Mouse (Mus musculus): ENCODE data around the gene Asgr2. TPM values are rescaled to one million over a fixed set of nuclear protein-coding genes. Genes with fewer than 3 reads are reported as not detected.

Gene Asgr2
- polyA plus RNA-seq (2014; fragmentation: Illumina TruSeq; extraction: RNeasy Lipid Tissue Mini Kit (QIAGEN cat#74804); ENCODE audit: low read depth, low replicate concordance) = 0.94 TPM

DNA sequence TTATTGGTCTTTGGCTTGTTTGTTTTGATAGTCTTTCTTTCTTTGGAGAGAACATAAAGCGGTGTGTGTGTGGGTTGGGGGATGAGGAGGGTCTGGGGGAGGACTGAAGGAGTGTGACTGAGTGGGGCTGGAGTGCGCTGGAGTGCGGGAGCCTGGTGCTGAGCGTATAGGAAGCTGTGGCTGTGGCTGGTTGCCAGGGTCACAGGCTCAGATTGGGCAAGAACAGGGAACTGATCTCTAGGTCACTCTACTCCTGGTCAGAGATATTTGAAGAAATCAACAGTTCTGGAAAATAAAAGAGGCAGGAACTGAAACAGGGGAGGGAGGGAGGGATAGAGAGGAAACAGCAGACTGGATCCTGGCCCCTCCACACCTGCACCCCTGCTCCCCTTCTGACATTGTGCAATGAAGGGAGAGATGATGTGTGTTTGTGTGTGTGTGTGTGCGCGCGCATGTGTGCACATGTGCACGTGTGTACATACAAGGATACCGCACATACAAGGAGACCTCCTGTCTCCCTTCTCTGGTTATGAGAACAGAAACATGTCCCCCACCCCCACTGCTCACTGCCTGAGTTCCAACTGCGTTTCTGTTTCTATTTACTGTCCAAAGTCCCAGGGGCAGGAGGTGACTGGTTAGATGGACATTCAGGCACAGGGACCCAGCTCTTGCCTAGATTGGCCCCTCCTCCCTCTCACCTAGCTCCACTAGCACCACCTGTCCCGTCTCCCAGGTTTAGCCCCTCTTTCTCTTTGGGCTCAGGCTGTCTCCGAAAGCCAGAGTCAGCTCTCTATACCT, at the start of gene Asgr2:
TSS of gene Asgr2 (plus strand) at position 659 of the 798 bp plus-strand sequence.

DNA sequence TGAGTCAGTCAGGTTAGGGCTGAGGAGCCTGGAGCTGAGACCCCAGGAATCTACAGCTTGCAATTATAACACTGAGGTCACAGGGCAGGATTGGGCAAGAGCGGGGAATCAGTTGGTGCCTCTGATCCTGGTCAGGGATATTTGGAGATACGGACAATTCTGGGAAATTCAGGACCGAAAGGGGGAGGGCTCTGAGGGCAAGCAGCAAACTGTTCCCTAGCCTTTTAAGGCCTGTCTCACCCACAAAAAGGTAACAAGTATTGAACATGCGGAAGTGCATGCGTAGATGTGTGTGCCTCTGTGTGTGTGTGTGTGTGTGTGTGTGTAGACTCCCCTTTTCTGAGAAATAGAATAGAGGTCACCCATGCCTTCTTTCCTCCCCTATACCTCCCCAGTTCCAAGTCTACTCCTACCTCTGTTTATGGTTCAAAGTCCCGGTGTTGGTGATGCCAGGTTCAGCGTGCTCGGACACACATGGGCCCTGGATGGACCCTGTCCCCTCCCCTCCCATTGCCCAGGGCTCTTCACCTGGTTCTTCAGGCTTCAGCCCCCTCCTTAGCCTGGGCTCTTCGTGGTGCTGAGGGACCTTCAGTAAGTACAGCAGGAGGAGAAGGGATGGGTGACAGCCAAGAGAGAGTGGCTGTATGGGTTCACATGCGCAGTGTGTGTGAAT, 38.4 kb upstream of the Asgr2 start, which contains the start of gene Asgr1:
TSS of gene Asgr1 (plus strand) at position 188 of the 673 bp plus-strand sequence.

DNA sequence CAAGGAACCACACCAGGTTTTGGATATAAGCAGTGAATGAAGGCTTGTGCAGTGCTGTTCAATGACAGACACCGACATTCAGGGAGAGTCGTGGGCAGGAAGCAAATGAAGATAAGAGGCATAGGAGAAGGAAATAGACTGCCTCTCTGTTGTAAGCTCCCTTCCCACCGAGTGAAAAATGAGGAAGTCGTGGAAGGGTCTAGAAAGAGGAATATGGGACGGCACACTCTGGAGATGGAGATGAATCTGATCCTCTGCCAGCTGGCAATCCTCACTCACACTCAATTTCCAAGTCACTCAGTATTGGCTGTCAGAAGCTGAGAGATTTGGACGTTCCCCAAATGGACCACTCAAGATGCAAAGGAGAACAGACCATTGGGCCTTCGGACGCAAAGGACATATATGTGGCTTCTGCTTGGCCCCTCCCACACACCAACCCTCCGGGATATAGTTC, 37.5 kb downstream of the Asgr2 start, which contains the start of gene Mgl2:
TSS of gene Mgl2 (plus strand) at position 404 of the 454 bp plus-strand sequence.

Other genes starting within 250 kb of the Asgr2 start
- 31.1 TPM for gene Plscr3, start 246.3 kb upstream of the Asgr2 start, polyA plus RNA-seq (2014; fragmentation: Illumina TruSeq; extraction: RNeasy Lipid Tissue Mini Kit (QIAGEN cat#74804); ENCODE audit: low read depth, low replicate concordance)
- gene Tnk1, start 233.9 kb upstream of the Asgr2 start, polyA plus RNA-seq (2014; fragmentation: Illumina TruSeq; extraction: RNeasy Lipid Tissue Mini Kit (QIAGEN cat#74804); ENCODE audit: low read depth, low replicate concordance) = 23.7 TPM
- not detected for gene Tmem95, start 214.6 kb upstream of the Asgr2 start, polyA plus RNA-seq (2014; fragmentation: Illumina TruSeq; extraction: RNeasy Lipid Tissue Mini Kit (QIAGEN cat#74804); ENCODE audit: low read depth, low replicate concordance)
- gene Kctd11, start 211.2 kb upstream of the Asgr2 start, polyA plus RNA-seq (2014; fragmentation: Illumina TruSeq; extraction: RNeasy Lipid Tissue Mini Kit (QIAGEN cat#74804); ENCODE audit: low read depth, low replicate concordance) = 9.4 TPM
- gene Acap1, start 197.1 kb upstream of the Asgr2 start, polyA plus RNA-seq (2014; fragmentation: Illumina TruSeq; extraction: RNeasy Lipid Tissue Mini Kit (QIAGEN cat#74804); ENCODE audit: low read depth, low replicate concordance) = 43.9 TPM
- gene 2810408A11Rik, start 191.7 kb upstream of the Asgr2 start, polyA plus RNA-seq (2014; fragmentation: Illumina TruSeq; extraction: RNeasy Lipid Tissue Mini Kit (QIAGEN cat#74804); ENCODE audit: low read depth, low replicate concordance) = 14.3 TPM
- gene Neurl4, start 191.6 kb upstream of the Asgr2 start, polyA plus RNA-seq (2014; fragmentation: Illumina TruSeq; extraction: RNeasy Lipid Tissue Mini Kit (QIAGEN cat#74804); ENCODE audit: low read depth, low replicate concordance) = 35.5 TPM
- 47.7 TPM for gene Gps2, start 178.8 kb upstream of the Asgr2 start, polyA plus RNA-seq (2014; fragmentation: Illumina TruSeq; extraction: RNeasy Lipid Tissue Mini Kit (QIAGEN cat#74804); ENCODE audit: low read depth, low replicate concordance)
- gene Eif5a, start 170.7 kb upstream of the Asgr2 start, polyA plus RNA-seq (2014; fragmentation: Illumina TruSeq; extraction: RNeasy Lipid Tissue Mini Kit (QIAGEN cat#74804); ENCODE audit: low read depth, low replicate concordance) = 484 TPM
- 58.7 TPM for gene Ybx2, start 156.8 kb upstream of the Asgr2 start, polyA plus RNA-seq (2014; fragmentation: Illumina TruSeq; extraction: RNeasy Lipid Tissue Mini Kit (QIAGEN cat#74804); ENCODE audit: low read depth, low replicate concordance)
- gene Slc2a4, start 144.5 kb upstream of the Asgr2 start, polyA plus RNA-seq (2014; fragmentation: Illumina TruSeq; extraction: RNeasy Lipid Tissue Mini Kit (QIAGEN cat#74804); ENCODE audit: low read depth, low replicate concordance) = 63.7 TPM
- 115 TPM for gene Cldn7, start 127.9 kb upstream of the Asgr2 start, polyA plus RNA-seq (2014; fragmentation: Illumina TruSeq; extraction: RNeasy Lipid Tissue Mini Kit (QIAGEN cat#74804); ENCODE audit: low read depth, low replicate concordance)
- gene Ctdnep1, start 111.5 kb upstream of the Asgr2 start, polyA plus RNA-seq (2014; fragmentation: Illumina TruSeq; extraction: RNeasy Lipid Tissue Mini Kit (QIAGEN cat#74804); ENCODE audit: low read depth, low replicate concordance) = 98.8 TPM
- gene Elp5, start 110.1 kb upstream of the Asgr2 start, polyA plus RNA-seq (2014; fragmentation: Illumina TruSeq; extraction: RNeasy Lipid Tissue Mini Kit (QIAGEN cat#74804); ENCODE audit: low read depth, low replicate concordance) = 43.3 TPM
- gene Gabarap, start 101.5 kb upstream of the Asgr2 start, polyA plus RNA-seq (2014; fragmentation: Illumina TruSeq; extraction: RNeasy Lipid Tissue Mini Kit (QIAGEN cat#74804); ENCODE audit: low read depth, low replicate concordance) = 520 TPM
- 39.7 TPM for gene Phf23, start 96.9 kb upstream of the Asgr2 start, polyA plus RNA-seq (2014; fragmentation: Illumina TruSeq; extraction: RNeasy Lipid Tissue Mini Kit (QIAGEN cat#74804); ENCODE audit: low read depth, low replicate concordance)
- gene Dvl2, start 92.0 kb upstream of the Asgr2 start, polyA plus RNA-seq (2014; fragmentation: Illumina TruSeq; extraction: RNeasy Lipid Tissue Mini Kit (QIAGEN cat#74804); ENCODE audit: low read depth, low replicate concordance) = 20.8 TPM
- 83.9 TPM for gene Acadvl, start 77.2 kb upstream of the Asgr2 start, polyA plus RNA-seq (2014; fragmentation: Illumina TruSeq; extraction: RNeasy Lipid Tissue Mini Kit (QIAGEN cat#74804); ENCODE audit: low read depth, low replicate concordance)
- 12.7 TPM for gene Dlg4, start 75.7 kb upstream of the Asgr2 start, polyA plus RNA-seq (2014; fragmentation: Illumina TruSeq; extraction: RNeasy Lipid Tissue Mini Kit (QIAGEN cat#74804); ENCODE audit: low read depth, low replicate concordance)
- not detected for gene Asgr1, start 38.6 kb upstream of the Asgr2 start, polyA plus RNA-seq (2014; fragmentation: Illumina TruSeq; extraction: RNeasy Lipid Tissue Mini Kit (QIAGEN cat#74804); ENCODE audit: low read depth, low replicate concordance)
- 26.2 TPM for gene Mgl2, start 37.7 kb downstream of the Asgr2 start, polyA plus RNA-seq (2014; fragmentation: Illumina TruSeq; extraction: RNeasy Lipid Tissue Mini Kit (QIAGEN cat#74804); ENCODE audit: low read depth, low replicate concordance)
- 43.9 TPM for gene Clec10a, start 63.6 kb downstream of the Asgr2 start, polyA plus RNA-seq (2014; fragmentation: Illumina TruSeq; extraction: RNeasy Lipid Tissue Mini Kit (QIAGEN cat#74804); ENCODE audit: low read depth, low replicate concordance)
- 28.9 TPM for gene Slc16a11, start 120.1 kb downstream of the Asgr2 start, polyA plus RNA-seq (2014; fragmentation: Illumina TruSeq; extraction: RNeasy Lipid Tissue Mini Kit (QIAGEN cat#74804); ENCODE audit: low read depth, low replicate concordance)
- gene Slc16a13, start 128.4 kb downstream of the Asgr2 start, polyA plus RNA-seq (2014; fragmentation: Illumina TruSeq; extraction: RNeasy Lipid Tissue Mini Kit (QIAGEN cat#74804); ENCODE audit: low read depth, low replicate concordance) = 25.1 TPM
- 7.0 TPM for gene Bcl6b, start 137.2 kb downstream of the Asgr2 start, polyA plus RNA-seq (2014; fragmentation: Illumina TruSeq; extraction: RNeasy Lipid Tissue Mini Kit (QIAGEN cat#74804); ENCODE audit: low read depth, low replicate concordance)
- gene 0610010K14Rik, start 145.3 kb downstream of the Asgr2 start, polyA plus RNA-seq (2014; fragmentation: Illumina TruSeq; extraction: RNeasy Lipid Tissue Mini Kit (QIAGEN cat#74804); ENCODE audit: low read depth, low replicate concordance) = 45.5 TPM
- 11.1 TPM for gene Gm21988, start 147.2 kb downstream of the Asgr2 start, polyA plus RNA-seq (2014; fragmentation: Illumina TruSeq; extraction: RNeasy Lipid Tissue Mini Kit (QIAGEN cat#74804); ENCODE audit: low read depth, low replicate concordance)
- gene Rnasek, start 147.2 kb downstream of the Asgr2 start, polyA plus RNA-seq (2014; fragmentation: Illumina TruSeq; extraction: RNeasy Lipid Tissue Mini Kit (QIAGEN cat#74804); ENCODE audit: low read depth, low replicate concordance) = 343 TPM
- 22.4 TPM for gene Alox12, start 162.7 kb downstream of the Asgr2 start, polyA plus RNA-seq (2014; fragmentation: Illumina TruSeq; extraction: RNeasy Lipid Tissue Mini Kit (QIAGEN cat#74804); ENCODE audit: low read depth, low replicate concordance)
- gene Alox12e, start 230.0 kb downstream of the Asgr2 start, polyA plus RNA-seq (2014; fragmentation: Illumina TruSeq; extraction: RNeasy Lipid Tissue Mini Kit (QIAGEN cat#74804); ENCODE audit: low read depth, low replicate concordance) = 2.6 TPM

Data from adipose tissue, adult 10 weeks (tissue).